ENCODE assay signal across 9 mouse cellular contexts in the genomic region with DNA sequence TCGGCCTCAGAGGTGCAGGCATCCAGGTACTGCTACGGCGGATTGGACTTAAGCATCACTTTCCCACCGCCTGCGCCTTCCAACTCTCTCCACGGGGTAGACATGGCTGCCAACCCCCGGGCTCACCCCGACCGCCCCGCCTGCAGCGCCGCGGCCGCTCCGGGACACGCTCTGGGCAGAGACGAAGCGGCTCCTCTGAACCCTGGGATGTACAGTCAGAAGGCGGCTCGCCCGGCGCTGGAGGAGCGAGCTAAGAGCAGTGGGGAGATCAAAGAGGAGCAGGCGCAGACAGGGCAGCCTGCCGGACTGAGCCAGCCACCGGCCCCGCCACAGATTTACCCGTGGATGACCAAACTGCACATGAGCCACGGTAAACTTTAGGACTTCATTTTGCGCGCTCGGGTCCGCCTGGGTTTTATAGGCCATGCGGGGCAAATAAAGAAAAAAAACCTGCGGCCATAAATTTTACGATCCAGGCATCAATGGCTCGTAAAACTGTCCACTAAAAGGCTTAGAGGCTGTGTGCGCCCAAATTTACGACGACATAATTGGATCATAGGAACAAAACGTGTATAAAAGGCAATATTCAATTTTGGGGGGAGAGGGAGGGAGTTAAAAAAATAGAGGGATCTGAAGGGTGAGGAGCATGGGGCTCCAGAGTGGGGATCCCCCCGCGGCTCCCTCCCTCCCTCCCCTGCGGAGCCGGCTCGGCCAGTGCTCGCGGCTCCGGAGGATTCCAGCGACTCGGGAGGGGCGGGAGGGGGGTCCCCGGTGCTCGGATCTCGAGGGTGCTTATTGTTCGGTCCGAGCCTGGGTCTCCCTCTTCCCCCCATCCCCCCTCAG. TPM values are rescaled to one million over a fixed set of nuclear protein-coding genes. Genes with fewer than 3 reads are reported as not detected.
DNase-seq lines count a peak whose midpoint lies in the region; ATAC-seq and TF ChIP-seq lines count a peak whose summit lies in the region.
"Had no signal": no experiment of that assay in that cellular context is flagged by ENCODE, and none has a peak within 500 bp of the region (broad histone marks: within the 10 kb centered on the region; RNA-seq: fewer than 3 reads in every experiment).

No protein-coding gene starts in this region.

- H3K27me3 ChIP-seq in megakaryocyte, embryonic 14.5 days (replicated peaks) = peaks cover 99% of the 10 kb centered on the region
- peaks cover 15% of the 10 kb centered on the region for H3K27me3 ChIP-seq in kidney, embryonic 14.5 days (ENCODE audit: control insufficient read depth, insufficient read depth, low read length)

- peak overlapping the region; percentile 58 for H3K9ac ChIP-seq in kidney, embryonic 14.5 days (ENCODE audit: low read depth, low read length)

- TF ChIP-seq POLR2A in embryonic fibroblast, embryonic 13.5 days (IDR thresholded peaks at IDR 0.05; ENCODE audit: low read depth, low read length) = peak; percentile 24; the same call in 1 of the 2 replicates

- under 1% methylated on average over 47 of the region's 57 CpGs for WGBS in kidney, embryonic 14.5 days

- peak overlapping the region; percentile 73 for H3K27ac ChIP-seq in embryonic fibroblast, embryonic 13.5 days (ENCODE audit: insufficient read depth, low read length)
- peak overlapping the region; percentile 97 for H3K27ac ChIP-seq in kidney, embryonic 14.5 days (ENCODE audit: low read depth, low read length)

- no peak for ATAC-seq in megakaryocyte, adult 5-6 weeks (ENCODE audit: poor library complexity, severe bottlenecking)
- peak; percentile 79 for ATAC-seq in kidney, embryonic 14.5 days (ENCODE audit: low FRiP score, low TSS enrichment)
- no peak for ATAC-seq in granulocyte monocyte progenitor cell, adult 5-6 weeks (replicated peaks; ENCODE audit: poor library complexity, severe bottlenecking)
- no peak for ATAC-seq in CD4-positive, CD25-positive, alpha-beta regulatory T cell, adult 4 months

- no peak for TF ChIP-seq CTCF in embryonic fibroblast, embryonic 13.5 days (IDR thresholded peaks at IDR 0.05; ENCODE audit: borderline replicate concordance, insufficient read depth, low read length)

- DNase-seq in neural tube, embryonic 10.5 days (ENCODE audit: extremely low spot score, low spot score) = peak; percentile 87
- no peak for DNase-seq in layer of hippocampus, adult 18-20 months (ENCODE audit: low spot score in 2 of 2)

- no peaks in the 10 kb centered on the region for H3K36me3 ChIP-seq in megakaryocyte, embryonic 14.5 days (replicated peaks; ENCODE audit: low read length)
- H3K36me3 ChIP-seq in kidney, embryonic 14.5 days (ENCODE audit: control insufficient read depth, insufficient read depth, low read length) = no peaks in the 10 kb centered on the region; the same call in none of the 2 replicates

- peaks cover 34% of the 10 kb centered on the region for H3K4me1 ChIP-seq in megakaryocyte, embryonic 14.5 days
- no peaks in the 10 kb centered on the region; the same call in 1 of the 2 replicates for H3K4me1 ChIP-seq in embryonic fibroblast, embryonic 13.5 days (ENCODE audit: control insufficient read depth, insufficient read depth, low read length)
- H3K4me1 ChIP-seq in kidney, embryonic 14.5 days (ENCODE audit: control insufficient read depth, insufficient read depth, low read length) = peaks cover 72% of the 10 kb centered on the region

- peak overlapping the region; percentile 82 for H3K4me3 ChIP-seq in megakaryocyte, embryonic 14.5 days (replicated peaks)
- H3K4me3 ChIP-seq in embryonic fibroblast, embryonic 13.5 days (ENCODE audit: insufficient read depth, low read length) = peak overlapping the region; percentile 33
- peak overlapping the region; percentile 40 for H3K4me3 ChIP-seq in kidney, embryonic 14.5 days (ENCODE audit: low read length)

- no peaks in the 10 kb centered on the region for H3K9me3 ChIP-seq in megakaryocyte, embryonic 14.5 days
- H3K9me3 ChIP-seq in kidney, embryonic 14.5 days (ENCODE audit: control insufficient read depth, low read length) = no peaks in the 10 kb centered on the region

- peak overlapping the region; percentile 61 for H3K4me2 ChIP-seq in kidney, embryonic 14.5 days (replicated peaks; ENCODE audit: low read depth, low read length)

RNA-seq across cellular contexts. Expression of a gene that starts 4.3 kb away (rescaled TPM):
- polyA plus RNA-seq in megakaryocyte, embryonic 14.5 days (2012; ENCODE audit: insufficient read depth, low replicate concordance) = not detected in 2 replicates
- total RNA-seq in megakaryocyte, adult 5-6 weeks (2015) = not detected in 2 replicates
- total RNA-seq in megakaryocyte, adult 5-6 weeks (2017) = not detected in 2 replicates
- polyA plus RNA-seq in embryonic fibroblast, embryonic 13.5 days (2011; ENCODE audit: insufficient read length, low read depth, missing spikeins) = 12.5 and 12.6 TPM in 2 replicates
- 7.4 and 8.6 TPM in 2 replicates for polyA plus RNA-seq in kidney, embryonic 14.5 days (2014; fragmentation: Nextera tagmentation; extraction: Ambion mirVana)
- total RNA-seq in layer of hippocampus, adult 18-20 months (2021) = not detected
- not detected in 2 replicates for total RNA-seq in granulocyte monocyte progenitor cell, adult 5-6 weeks (2014; fragmentation: Nextera tagmentation)
- total RNA-seq in granulocyte monocyte progenitor cell, adult 5-6 weeks (2017) = not detected in 2 replicates
- not detected for polyA plus RNA-seq in CD4-positive, CD25-positive, alpha-beta regulatory T cell, adult 4 months (2017; shearing (Covaris generic))
- total RNA-seq: neutrophil, adult 5-6 weeks had no signal

RNA-seq across cellular contexts. Expression of a gene that starts 16.3 kb away (rescaled TPM):
- not detected in 2 replicates for polyA plus RNA-seq in megakaryocyte, embryonic 14.5 days (2012; ENCODE audit: insufficient read depth, low replicate concordance)
- not detected in 2 replicates for total RNA-seq in megakaryocyte, adult 5-6 weeks (2015)
- not detected in 2 replicates for total RNA-seq in megakaryocyte, adult 5-6 weeks (2017)
- polyA plus RNA-seq in embryonic fibroblast, embryonic 13.5 days (2011; ENCODE audit: insufficient read length, low read depth, missing spikeins) = 42.6 and 61.8 TPM in 2 replicates
- 12.3 and 16.1 TPM in 2 replicates for polyA plus RNA-seq in kidney, embryonic 14.5 days (2014; fragmentation: Nextera tagmentation; extraction: Ambion mirVana)
- total RNA-seq in layer of hippocampus, adult 18-20 months (2021) = not detected
- not detected in 2 replicates for total RNA-seq in granulocyte monocyte progenitor cell, adult 5-6 weeks (2014; fragmentation: Nextera tagmentation)
- not detected in 2 replicates for total RNA-seq in granulocyte monocyte progenitor cell, adult 5-6 weeks (2017)
- not detected for polyA plus RNA-seq in CD4-positive, CD25-positive, alpha-beta regulatory T cell, adult 4 months (2017; shearing (Covaris generic))
- total RNA-seq: neutrophil, adult 5-6 weeks had no signal

RNA-seq across cellular contexts. Expression of a gene that starts 24.0 kb away (rescaled TPM):
- polyA plus RNA-seq in megakaryocyte, embryonic 14.5 days (2012; ENCODE audit: insufficient read depth, low replicate concordance) = 0.04 TPM in 1 of 2 replicates, not detected in the other
- not detected in 2 replicates for total RNA-seq in megakaryocyte, adult 5-6 weeks (2015)
- total RNA-seq in megakaryocyte, adult 5-6 weeks (2017) = not detected in 2 replicates
- polyA plus RNA-seq in embryonic fibroblast, embryonic 13.5 days (2011; ENCODE audit: insufficient read length, low read depth, missing spikeins) = 28.5 and 45.5 TPM in 2 replicates
- polyA plus RNA-seq in kidney, embryonic 14.5 days (2014; fragmentation: Nextera tagmentation; extraction: Ambion mirVana) = 12.6 and 13.8 TPM in 2 replicates
- not detected for total RNA-seq in layer of hippocampus, adult 18-20 months (2021)
- not detected in 2 replicates for total RNA-seq in granulocyte monocyte progenitor cell, adult 5-6 weeks (2014; fragmentation: Nextera tagmentation)
- total RNA-seq in granulocyte monocyte progenitor cell, adult 5-6 weeks (2017) = not detected in 2 replicates
- polyA plus RNA-seq in CD4-positive, CD25-positive, alpha-beta regulatory T cell, adult 4 months (2017; shearing (Covaris generic)) = under 1 TPM in 1 of 2 experiments, not detected in 1; 0.43 TPM
- total RNA-seq: neutrophil, adult 5-6 weeks had no signal

RNA-seq across cellular contexts. Expression of a gene that starts 38.1 kb away (rescaled TPM):
- polyA plus RNA-seq in megakaryocyte, embryonic 14.5 days (2012; ENCODE audit: insufficient read depth, low replicate concordance) = not detected in 2 replicates
- not detected in 2 replicates for total RNA-seq in megakaryocyte, adult 5-6 weeks (2015)
- total RNA-seq in megakaryocyte, adult 5-6 weeks (2017) = not detected in 2 replicates
- 4.9 and 6.2 TPM in 2 replicates for polyA plus RNA-seq in embryonic fibroblast, embryonic 13.5 days (2011; ENCODE audit: insufficient read length, low read depth, missing spikeins)
- 10.3 and 10.7 TPM in 2 replicates for polyA plus RNA-seq in kidney, embryonic 14.5 days (2014; fragmentation: Nextera tagmentation; extraction: Ambion mirVana)
- total RNA-seq in layer of hippocampus, adult 18-20 months (2021) = not detected
- not detected in 2 replicates for total RNA-seq in granulocyte monocyte progenitor cell, adult 5-6 weeks (2014; fragmentation: Nextera tagmentation)
- total RNA-seq in granulocyte monocyte progenitor cell, adult 5-6 weeks (2017) = not detected in 2 replicates
- not detected for polyA plus RNA-seq in CD4-positive, CD25-positive, alpha-beta regulatory T cell, adult 4 months (2017; shearing (Covaris generic))
- total RNA-seq: neutrophil, adult 5-6 weeks had no signal

RNA-seq across cellular contexts. Expression of a gene that starts 47.1 kb away (rescaled TPM):
- not detected in 2 replicates for polyA plus RNA-seq in megakaryocyte, embryonic 14.5 days (2012; ENCODE audit: insufficient read depth, low replicate concordance)
- not detected in 2 replicates for total RNA-seq in megakaryocyte, adult 5-6 weeks (2015)
- total RNA-seq in megakaryocyte, adult 5-6 weeks (2017) = not detected in 2 replicates
- 7.6 and 11.0 TPM in 2 replicates for polyA plus RNA-seq in embryonic fibroblast, embryonic 13.5 days (2011; ENCODE audit: insufficient read length, low read depth, missing spikeins)
- polyA plus RNA-seq in kidney, embryonic 14.5 days (2014; fragmentation: Nextera tagmentation; extraction: Ambion mirVana) = 5.1 and 5.8 TPM in 2 replicates
- not detected for total RNA-seq in layer of hippocampus, adult 18-20 months (2021)
- total RNA-seq in granulocyte monocyte progenitor cell, adult 5-6 weeks (2014; fragmentation: Nextera tagmentation) = not detected in 2 replicates
- total RNA-seq in granulocyte monocyte progenitor cell, adult 5-6 weeks (2017) = not detected in 2 replicates
- polyA plus RNA-seq in CD4-positive, CD25-positive, alpha-beta regulatory T cell, adult 4 months (2017; shearing (Covaris generic)) = not detected
- total RNA-seq: neutrophil, adult 5-6 weeks had no signal

Comparison
In these comparisons a context has a peak if more than half of its experiments do, and no peak if none do; other contexts are left out.
1. RNA of a gene that starts 16.3 kb away (polyA plus RNA-seq): 42.6 to 61.8 TPM in embryonic fibroblast, embryonic 13.5 days and 12.3 to 16.1 TPM in kidney, embryonic 14.5 days; not detected in megakaryocyte, embryonic 14.5 days and not detected in CD4-positive, CD25-positive, alpha-beta regulatory T cell, adult 4 months; every median in the first group is over 10 times any median in the second.
2. Peak in every context shown above with its lines, with median percentiles within 50 percentile points of each other: H3K4me3 ChIP-seq.